Mouse (Mus musculus) gastrocnemius, postnatal 25 days (tissue): Measurements from ENCODE around the gene Gm36079. TPM values are rescaled to one million over a fixed set of nuclear protein-coding genes. Genes with fewer than 3 reads are reported as not detected.
"Not testable (repeated sequence)": the region's sequence is repeated elsewhere in the genome, so short reads cannot be mapped to it uniquely, and the experiment has no call there.

Experiments
- DNase-seq: peaks from one replicate; pipeline ENCODE4 v3.0.0; 2022
- total RNA-seq, 2 experiments: library from RNA; stranded (reverse); gene quantifications; 1 replicate in 1 of 2; 2 replicates in 1 of 2; pipeline ENCODE4 v1.2.3; 2021

The Gm36079 gene
- total RNA-seq, 2 experiments from 2014 or later: not detected

DNA sequence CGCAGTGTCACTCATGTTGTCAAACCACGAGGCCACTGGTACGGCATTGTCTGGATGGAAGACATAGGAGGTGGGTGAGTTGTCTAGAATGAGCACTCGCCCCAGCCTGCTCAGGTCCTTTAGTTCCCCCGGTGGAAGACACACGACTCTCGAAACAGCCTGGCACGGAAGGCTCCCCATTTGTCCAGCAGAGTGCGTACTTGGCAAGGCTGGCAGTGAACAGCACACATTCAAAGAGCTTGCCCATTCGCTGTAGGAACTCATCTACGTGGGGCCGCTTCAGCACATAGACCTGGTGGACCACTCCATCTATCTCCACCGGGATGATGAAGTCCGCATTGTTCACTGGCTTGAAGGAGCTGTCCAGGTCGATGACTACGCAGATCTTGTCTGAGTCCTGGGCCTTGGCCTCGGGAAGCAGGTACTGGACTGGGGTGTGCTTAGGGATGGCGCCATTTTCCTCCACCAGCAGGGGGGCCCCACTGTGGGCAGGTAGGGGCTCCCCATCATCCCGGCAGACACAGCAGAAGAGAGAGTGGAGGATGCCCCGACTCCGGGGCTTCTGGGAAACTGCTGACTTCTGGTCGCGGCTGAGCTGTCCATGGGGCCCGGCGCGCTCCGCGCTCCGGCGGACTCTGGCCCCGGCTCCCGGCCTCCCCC, 11.3 kb downstream of the Gm36079 start:
- DNase-seq: not testable (repeated sequence)

DNA sequence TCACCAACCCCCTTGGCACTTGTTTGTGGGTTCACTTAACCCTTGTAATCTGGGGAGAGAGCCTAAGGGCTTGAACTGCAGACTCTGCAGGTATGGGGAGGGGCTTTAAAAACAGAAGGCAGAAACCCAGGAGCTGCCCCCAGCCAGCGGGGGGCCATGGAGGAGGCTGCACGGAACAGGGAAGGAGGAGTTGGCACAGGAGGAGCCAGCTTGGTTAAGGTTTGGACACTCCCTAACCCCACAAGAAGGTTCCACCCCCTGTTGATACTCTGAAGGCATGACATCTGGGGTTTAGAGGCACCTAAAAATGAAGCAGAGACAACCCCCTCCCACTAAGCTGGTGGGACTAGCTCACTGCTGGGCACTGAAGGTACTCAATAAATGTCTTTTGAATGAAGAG, 12.8 kb downstream of the Gm36079 start:
- DNase-seq: not testable (repeated sequence)

DNA sequence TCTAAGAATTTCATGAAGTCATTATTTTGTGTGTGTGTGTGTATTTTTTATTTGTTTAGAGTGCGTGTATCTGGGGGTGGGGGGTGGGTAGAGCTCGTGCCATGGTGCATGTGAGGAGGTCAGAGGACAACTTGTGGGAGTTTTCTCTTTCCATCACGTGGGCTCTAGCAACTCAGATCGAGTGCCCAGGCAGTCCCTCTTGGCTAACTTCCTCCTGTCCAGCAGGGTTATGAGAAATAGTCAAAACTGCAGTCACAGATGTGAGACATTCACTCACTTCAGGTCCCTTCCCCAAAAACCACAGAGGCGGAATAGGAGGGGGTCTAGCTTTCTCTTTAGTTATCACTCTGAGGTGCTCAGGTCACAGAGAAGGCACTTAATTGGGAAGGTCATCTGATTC, 13.3 kb downstream of the Gm36079 start:
- DNase-seq: not testable (repeated sequence)

DNA sequence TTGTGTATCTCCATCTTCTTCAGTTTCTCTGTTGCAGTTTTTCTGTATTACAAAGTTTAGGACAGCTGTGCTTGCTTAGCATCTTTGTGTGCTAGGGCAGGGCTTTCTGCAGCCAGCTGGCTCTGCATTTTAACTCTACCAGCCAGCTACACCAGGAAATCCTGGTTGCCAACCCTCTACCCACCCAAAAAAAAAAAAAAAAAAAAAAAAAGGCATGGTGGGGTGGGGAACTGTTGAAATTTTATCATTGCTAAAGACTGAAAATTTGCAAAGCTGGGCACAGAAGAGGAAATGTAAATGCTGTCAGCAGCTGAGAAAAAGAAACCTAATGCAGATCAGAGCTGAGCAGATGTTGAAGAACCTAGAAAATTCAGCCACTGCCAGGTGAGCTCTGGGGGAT, 16.7 kb downstream of the Gm36079 start:
- not testable (repeated sequence) for DNase-seq

DNA sequence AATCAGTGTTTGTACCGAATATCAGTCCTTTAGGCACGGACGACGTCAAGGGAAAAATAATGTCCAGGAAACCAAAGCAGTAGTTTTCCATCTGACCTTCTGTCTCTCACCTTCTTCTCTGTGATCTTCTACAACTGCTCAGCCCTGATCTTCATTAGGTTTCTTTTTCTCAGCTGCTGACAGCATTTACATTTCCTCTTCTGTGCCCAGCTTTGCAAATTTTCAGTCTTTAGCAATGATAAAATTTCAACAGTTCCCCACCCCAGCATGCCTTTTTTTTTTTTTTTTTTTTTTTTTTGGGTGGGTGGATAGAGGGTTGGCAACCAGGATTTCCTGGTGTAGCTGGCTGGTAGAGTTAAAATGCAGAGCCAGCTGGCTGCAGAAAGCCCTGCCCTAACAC, 27.6 kb downstream of the Gm36079 start:
- not testable (repeated sequence) for DNase-seq

DNA sequence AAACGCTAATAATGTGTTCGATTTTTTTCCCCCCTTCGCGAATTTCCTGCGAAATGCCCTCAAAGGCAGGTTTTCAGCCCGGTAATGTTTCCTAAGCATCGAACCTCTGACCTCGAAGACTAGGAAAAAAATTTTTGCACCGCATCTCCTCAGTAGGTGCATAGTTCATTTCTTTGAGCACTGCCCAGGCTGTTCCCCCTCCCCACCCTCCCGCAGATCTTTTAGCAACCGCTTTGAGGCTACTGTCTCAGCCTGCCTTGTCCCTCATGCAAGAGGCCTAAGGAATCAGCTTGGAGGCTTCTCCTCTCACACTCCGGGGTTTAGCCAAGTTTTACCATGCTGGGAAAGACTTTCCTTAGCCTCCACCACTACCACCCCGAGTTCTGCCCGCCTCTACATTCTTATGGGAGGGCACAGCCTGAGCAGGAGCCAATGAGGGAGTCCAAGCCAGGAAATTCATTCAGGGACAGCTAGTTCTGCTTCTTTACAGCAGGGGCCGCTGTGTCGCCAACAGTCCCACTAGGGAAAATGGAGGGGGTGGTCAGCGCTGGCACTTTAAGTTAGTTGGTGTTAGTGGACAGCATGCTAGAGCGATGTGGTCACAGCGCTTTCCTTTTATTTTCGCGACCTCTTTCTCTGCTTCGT, 28.2 kb downstream of the Gm36079 start:
- not testable (repeated sequence) for DNase-seq

DNA sequence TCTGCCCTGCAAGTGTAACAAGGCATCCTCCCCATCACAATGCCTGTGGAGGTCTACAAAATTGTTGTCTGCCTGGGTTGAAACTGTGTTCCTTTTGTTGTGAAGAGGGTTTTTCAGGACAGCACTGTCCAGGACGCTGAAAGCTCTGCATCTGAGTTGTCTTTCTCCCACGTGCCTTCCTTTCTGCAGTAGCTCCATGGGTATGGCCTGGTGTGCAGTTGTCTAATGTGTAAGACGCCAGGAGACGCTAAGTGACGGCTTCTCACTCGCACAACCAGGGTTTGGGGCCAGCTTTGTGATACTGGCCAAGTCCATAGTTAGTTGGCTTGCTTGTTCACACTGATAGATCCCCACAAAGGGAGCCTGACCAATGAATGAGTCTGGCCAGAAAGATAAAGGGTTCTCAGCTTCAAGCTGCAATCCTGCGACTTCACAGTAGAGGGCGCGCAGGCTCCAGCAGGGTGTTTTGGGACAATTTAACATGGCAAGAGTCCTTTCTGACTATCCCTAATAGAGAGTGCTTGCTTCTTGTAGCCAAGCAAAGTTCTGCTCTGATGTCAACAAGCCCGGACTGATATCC, 34.8 kb downstream of the Gm36079 start:
- not testable (repeated sequence) for DNase-seq

DNA sequence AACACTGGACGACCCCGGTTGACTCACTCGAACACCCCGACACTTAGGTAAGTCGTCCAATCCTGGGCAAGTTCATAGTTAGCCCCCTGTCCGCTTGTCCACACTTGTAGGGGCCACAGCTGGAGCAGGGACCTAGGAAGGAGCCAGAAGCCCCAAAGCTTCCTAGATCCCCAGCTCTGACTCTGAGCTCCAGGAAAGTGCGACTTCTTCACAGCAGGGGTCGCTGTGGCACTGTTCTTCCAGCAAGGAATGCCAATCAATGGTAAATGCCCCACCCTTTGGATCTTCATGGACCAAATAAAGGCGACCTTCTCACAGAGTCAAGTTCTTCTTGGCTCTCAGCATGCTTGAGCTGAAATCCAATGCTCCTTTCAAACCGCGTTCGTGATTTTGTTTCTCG, 35.5 kb downstream of the Gm36079 start:
- not testable (repeated sequence) for DNase-seq

Other genes starting within 250 kb of the Gm36079 start
- gene Zfp131, start 236.1 kb downstream of the Gm36079 start, total RNA-seq: 10 to 100 TPM; 17.4 to 18.4 TPM
- gene AF067063, start 196.8 kb downstream of the Gm36079 start, total RNA-seq: not detected
- not detected for gene D13Ertd608e, start 191.0 kb downstream of the Gm36079 start, total RNA-seq
- not detected for gene Tcstv1, start 132.2 kb downstream of the Gm36079 start, total RNA-seq
- not detected for gene Gm21761, start 97.7 kb downstream of the Gm36079 start, total RNA-seq
- not detected for gene B020031M17Rik, start 76.2 kb downstream of the Gm36079 start, total RNA-seq
- under 1 TPM in 1 of 2 experiments, not detected in 1; 0.16 TPM for gene Gm21188, start 25.2 kb upstream of the Gm36079 start, total RNA-seq
- not detected for gene Gm20767, start 113.2 kb upstream of the Gm36079 start, total RNA-seq
- not detected for gene Gm21818, start 145.4 kb upstream of the Gm36079 start, total RNA-seq
- not detected for gene Gm21762, start 188.9 kb upstream of the Gm36079 start, total RNA-seq
- not detected for gene Gm21731, start 212.1 kb upstream of the Gm36079 start, total RNA-seq
- gene AF067061, start 236.1 kb upstream of the Gm36079 start, total RNA-seq: not detected